Mouse (Mus musculus): ENCODE results near the gene Gm20721.

- TF ChIP-seq POLR2A (IDR thresholded peaks at IDR 0.05; ENCODE audit: borderline replicate concordance, insufficient read depth, low read length) (no peak), CTCF (IDR thresholded peaks at IDR 0.05; ENCODE audit: borderline replicate concordance, insufficient read depth, low read depth, low read length) (no peak)
These were observed 12.1 kb downstream of the Gm20721 start for GRCm38 (mm10) chr2:174334415-174334814.
